Mouse (Mus musculus): ENCODE results near the gene Rab3gap2. TPM values are rescaled to one million over a fixed set of nuclear protein-coding genes. Genes with fewer than 3 reads are reported as not detected.

The Rab3gap2 gene
- total RNA-seq (2012; rRNA removed) = 24.0 and 24.7 TPM in 2 replicates
- 22.1 and 22.7 TPM in 2 replicates for total RNA-seq (2014; rRNA removed)
- 34.5 and 39.1 TPM in 2 replicates for polyA plus RNA-seq (2012; ENCODE audit: insufficient read length, low read depth)

GRCm38 (mm10) chr1:185203909-185204661 lies at the start of gene Rab3gap2:
TSS of gene Rab3gap2 (plus strand) at chr1:185204117.
- Histone ChIP-seq H3K9me3 (replicated peaks; ENCODE audit: low read length) (peaks cover under 1% of the 10 kb centered on the region), H3K4me3 (replicated peaks in 1 of 3; ENCODE audit: low read depth in 2 of 3, low read length in 2 of 3, poor library complexity in 1 of 3) (peak within 1 kb of the TSS; percentile 95 to 97 (median 95)), H3K9ac (ENCODE audit: insufficient read depth, low read depth) (peak within 1 kb of the TSS; percentile 84), H3K36me3 (replicated peaks in 1 of 2; ENCODE audit: control insufficient read depth in 1 of 2, insufficient read depth in 1 of 2, low read length in 1 of 2) (peaks cover 0 to 16% of the 10 kb centered on the region in 2 experiments), H3K27ac (ENCODE audit: insufficient read depth, low read depth) (0 out of 2 replicates have a peak within 1 kb of the TSS, but pooled peaks have one; percentile 4), H3K79me2 (replicated peaks; ENCODE audit: control insufficient read depth, extremely low read depth, insufficient read depth, poor library complexity, severe bottlenecking) (peaks cover 11% of the 10 kb centered on the region; the same call in 1 of the 2 replicates), H3K4me1 (ENCODE audit: control insufficient read depth in 1 of 2, insufficient read depth in 2 of 2) (peaks cover 3 to 39% of the 10 kb centered on the region in 2 experiments; a peak in 2 of 4 replicates), H3K27me3 (replicated peaks) (no peaks in the 10 kb centered on the region), H3K4me2 (ENCODE audit: insufficient read depth, low read depth, poor library complexity, severe bottlenecking) (peak within 1 kb of the TSS; percentile 75)
- DNase-seq (ENCODE audit: extremely low read depth) = peak; percentile 94
- in situ Hi-C loops (cut with MboI; ENCODE audit: low pct_ligation_motif_present, low pct_unique_long_range_greater_than_20kb, low sequenced_read_pairs) (no loop called here), dilution Hi-C loops (cut with MboI; ENCODE audit: extremely low pct_ligation_motif_present, extremely low pct_unique_long_range_greater_than_20kb, low sequenced_read_pairs) (no loop called here)
- TF ChIP-seq CHD1 (IDR thresholded peaks at IDR 0.05; ENCODE audit: low read depth, low read length) (no peak), JUN (IDR thresholded peaks at IDR 0.05; ENCODE audit: insufficient read depth, low read depth, low read length) (no peak), MAX (IDR thresholded peaks at IDR 0.05; ENCODE audit: low read length) (peak; percentile 97), ETS1 (conservative IDR thresholded peaks at IDR 0.05; ENCODE audit: low read depth, low read length) (0 out of 2 replicates have a peak, but pooled peaks have one; percentile 5), RCOR1 (conservative IDR thresholded peaks at IDR 0.05; ENCODE audit: low read depth, low read length) (no peak), NELFE (IDR thresholded peaks at IDR 0.05; ENCODE audit: low read depth, low read length) (peak; percentile 96), TBP (conservative IDR thresholded peaks at IDR 0.05; ENCODE audit: low read depth, low read length) (peak; percentile 55), POLR2A (IDR thresholded peaks at IDR 0.05; ENCODE audit: low read depth, low read length) (peak; percentile 92), TCF12 (IDR thresholded peaks at IDR 0.05; ENCODE audit: low read depth, low read length) (peak; percentile 82), E2F4 (IDR thresholded peaks at IDR 0.05; ENCODE audit: insufficient replicate concordance, low read depth, low read length) (no peak), PAX5 (IDR thresholded peaks at IDR 0.05; ENCODE audit: low read length) (no peak), MXI1 (IDR thresholded peaks at IDR 0.05; ENCODE audit: low read depth, low read length) (peak; percentile 88), ZKSCAN1 (IDR thresholded peaks at IDR 0.05; ENCODE audit: borderline replicate concordance, low read depth, low read length) (no peak), BHLHE40 (IDR thresholded peaks at IDR 0.05; ENCODE audit: low read depth, low read length) (peak; percentile 96), CTCF (conservative IDR thresholded peaks at IDR 0.05 in 1 of 2, IDR thresholded peaks at IDR 0.05 in 1 of 2; ENCODE audit: low read depth in 2 of 2, low read length in 2 of 2) (no peak), HCFC1 (IDR thresholded peaks at IDR 0.05; ENCODE audit: low read depth, low read length) (peak; percentile 80), ZNF384 (IDR thresholded peaks at IDR 0.05; ENCODE audit: low read depth, low read length) (no peak), USF1 (IDR thresholded peaks at IDR 0.05; ENCODE audit: low read depth, low read length) (peak; percentile 94), JUND (conservative IDR thresholded peaks at IDR 0.05; ENCODE audit: low read depth, low read length) (no peak), ELF1 (IDR thresholded peaks at IDR 0.05; ENCODE audit: low read depth, low read length) (peak; percentile 86), KAT2A (IDR thresholded peaks at IDR 0.05; ENCODE audit: insufficient replicate concordance, low read length) (peak; percentile 43; the same call in 1 of the 2 replicates), POLR2AphosphoS2 (IDR thresholded peaks at IDR 0.05; ENCODE audit: low read depth, low read length) (0 out of 2 replicates have a peak, but pooled peaks have one; percentile 71), MAZ (IDR thresholded peaks at IDR 0.05; ENCODE audit: low read depth, low read length) (peak; percentile 47; the same call in 1 of the 2 replicates), RAD21 (IDR thresholded peaks at IDR 0.05; ENCODE audit: low read depth, low read length) (no peak), IRF4 (IDR thresholded peaks at IDR 0.05; ENCODE audit: low read depth, low read length) (peak; percentile 50; the same call in 1 of the 2 replicates), EP300 (IDR thresholded peaks at IDR 0.05; ENCODE audit: low read length) (no peak), MAFK (IDR thresholded peaks at IDR 0.05; ENCODE audit: insufficient replicate concordance, low read length) (no peak), MYC (IDR thresholded peaks at IDR 0.05; ENCODE audit: low read depth, low read length) (peak; percentile 85), SMC3 (IDR thresholded peaks at IDR 0.05; ENCODE audit: low read depth, low read length) (no peak), CHD2 (IDR thresholded peaks at IDR 0.05; ENCODE audit: low read length) (peak; percentile 74), ZMIZ1 (IDR thresholded peaks at IDR 0.05; ENCODE audit: low read depth, low read length) (peak; percentile 92), NRF1 (IDR thresholded peaks at IDR 0.05; ENCODE audit: low read depth, low read length) (peak; percentile 100), GABPA (IDR thresholded peaks at IDR 0.05; ENCODE audit: insufficient replicate concordance, low read depth, low read length) (no peak), USF2 (conservative IDR thresholded peaks at IDR 0.05; ENCODE audit: low read depth, low read length) (peak; percentile 91), UBTF (IDR thresholded peaks at IDR 0.05; ENCODE audit: low read depth, low read length) (peak; percentile 70; the same call in 1 of the 2 replicates), SIN3A (IDR thresholded peaks at IDR 0.05; ENCODE audit: low read length) (peak; percentile 76), ZC3H11A (IDR thresholded peaks at IDR 0.05; ENCODE audit: low read depth, low read length) (no peak), MEF2A (IDR thresholded peaks at IDR 0.05; ENCODE audit: borderline replicate concordance, low read depth, low read length) (no peak; the same call in 1 of the 2 replicates)
